Mouse (Mus musculus) olfactory bulb, adult 2 months (tissue): ENCODE measurements at regions not wholly inside any gene's neighbourhood (a gene's known extent, or its start where the extent isn't known, plus 50 kb on each side); places are given as distances from the start of the nearest gene placed in this dataset.

Source experiments
- H3K27ac ChIP-seq: fragments of 200-500 bp; 2 replicates; pipeline ENCODE4 v1.5.1; 2012; ENCODE audit warnings: low read depth, low read length; ENCODE audit not compliant: insufficient read depth
- H3K4me1 ChIP-seq: fragments of 200-500 bp; 2 replicates; pipeline ENCODE4 v1.6.1; 2012; ENCODE audit warnings: low read length; ENCODE audit not compliant: control insufficient read depth, insufficient read depth
- H3K4me3 ChIP-seq: fragments of 200-500 bp; 2 replicates; pipeline ENCODE4 v1.5.1; 2012; ENCODE audit warnings: mild to moderate bottlenecking, low read depth, low read length, moderate library complexity; ENCODE audit not compliant: insufficient read depth
- CTCF ChIP-seq: fragments of 200-500 bp; IDR thresholded peaks from 2 replicates; pipeline ENCODE4 v1.5.1; 2012; ENCODE audit warnings: low read depth, mild to moderate bottlenecking, low read length, moderate library complexity; ENCODE audit not compliant: insufficient read depth
- POLR2A ChIP-seq: fragments of 200-500 bp; IDR thresholded peaks from 2 replicates; pipeline ENCODE4 v1.6.1; 2012; ENCODE audit warnings: mild to moderate bottlenecking, low read depth, low read length, moderate library complexity; ENCODE audit not compliant: insufficient read depth
- WGBS: fragments of 180-500 bp; shearing (Covaris S2); methylation state at CpG from one replicate; pipeline ENCODE4 v1.1.7; 2018; 5-methylcytosine and 5-hydroxymethylcytosine counted together

DNA sequence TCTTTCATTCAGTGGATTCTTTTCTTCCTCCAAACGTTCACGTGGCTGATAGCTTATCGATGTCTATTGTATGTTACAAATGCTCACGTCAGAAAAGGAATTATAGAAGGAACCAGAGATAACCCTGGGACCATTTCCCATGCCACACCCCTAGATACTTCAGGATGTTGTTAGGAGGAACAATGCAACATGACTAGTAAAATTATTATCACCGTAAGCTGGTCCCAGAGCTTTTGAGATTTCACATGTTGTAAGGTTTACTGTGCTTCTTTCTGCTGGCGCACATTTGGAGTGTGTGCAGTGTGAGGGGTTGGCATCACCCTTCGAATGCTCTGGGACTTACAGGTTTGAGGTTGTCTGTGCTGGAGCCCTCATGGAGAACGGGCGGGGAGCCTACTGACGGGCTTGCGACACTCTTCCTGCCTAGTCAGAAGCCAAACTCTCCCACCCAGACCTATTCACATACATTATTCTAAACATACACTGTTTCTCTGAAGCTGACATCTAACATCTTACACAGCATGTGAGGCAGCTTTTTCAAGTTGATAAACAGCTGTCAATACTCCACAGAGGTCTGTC is 118.2 kb upstream of the Ednrb start:
- no peak for TF ChIP-seq CTCF
- no peak for TF ChIP-seq POLR2A
- H3K4me3 ChIP-seq = no peak overlapping the region
- no peak overlapping the region for H3K27ac ChIP-seq
- H3K4me1 ChIP-seq = no peaks in the 10 kb centered on the region
- 87% methylated on average over 11 of the region's 11 CpGs for WGBS

GRCm38 (mm10) chr14:103951899-103952298 is 107.7 kb upstream of the Ednrb start:
- WGBS = 92% methylated on average over 6 of the region's 6 CpGs
- TF ChIP-seq CTCF (no peak), POLR2A (no peak)
- Histone ChIP-seq H3K4me3 (no peak overlapping the region), H3K4me1 (no peaks in the 10 kb centered on the region), H3K27ac (no peak overlapping the region)

GRCm38 (mm10) chr14:103949950-103950349 is 105.7 kb upstream of the Ednrb start:
- no peak overlapping the region for H3K27ac ChIP-seq
- WGBS = 64% methylated on average over 6 of the region's 6 CpGs
- H3K4me1 ChIP-seq = no peaks in the 10 kb centered on the region
- TF ChIP-seq POLR2A = no peak
- TF ChIP-seq CTCF = no peak
- H3K4me3 ChIP-seq = no peak overlapping the region

DNA sequence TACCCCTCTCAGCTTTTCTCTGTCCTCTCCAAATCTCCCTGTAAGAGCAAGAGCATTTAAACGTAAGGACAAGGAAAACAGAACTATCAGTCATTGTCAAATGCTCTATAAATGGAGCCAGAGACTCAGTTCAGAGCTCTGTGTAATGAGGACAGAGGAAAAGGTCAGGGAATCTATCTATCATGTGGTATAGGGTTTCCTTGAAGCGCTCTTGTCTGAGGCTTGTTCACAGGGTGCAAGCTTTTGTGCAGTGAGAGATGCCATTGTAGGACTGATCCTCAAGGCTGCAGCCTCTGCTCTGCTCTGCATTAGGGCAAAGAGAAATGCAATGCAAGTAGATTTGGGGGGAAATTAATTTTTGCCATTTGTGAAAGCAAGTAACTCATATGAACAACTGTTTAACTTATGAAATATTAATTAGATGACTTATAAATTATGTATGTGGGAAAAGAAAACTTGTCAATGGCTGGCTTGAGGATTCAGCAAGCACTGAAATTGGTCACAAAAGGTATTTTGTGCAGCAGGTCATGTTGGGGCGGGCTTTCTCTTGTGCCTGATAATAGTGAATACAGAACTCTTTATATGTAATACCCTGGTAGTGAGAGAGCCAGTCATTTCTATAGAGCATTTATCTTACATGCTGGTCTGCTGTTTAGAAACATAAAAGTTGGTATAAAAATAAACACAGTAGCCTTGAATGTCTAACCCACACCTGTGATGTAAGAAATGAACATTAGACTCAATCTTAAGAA is 104.0 kb upstream of the Ednrb start:
- no peak for TF ChIP-seq CTCF
- TF ChIP-seq POLR2A = no peak
- Histone ChIP-seq H3K4me1 (no peaks in the 10 kb centered on the region), H3K4me3 (no peak overlapping the region), H3K27ac (no peak overlapping the region)
- WGBS = 62% methylated on average over 3 of the region's 3 CpGs

DNA sequence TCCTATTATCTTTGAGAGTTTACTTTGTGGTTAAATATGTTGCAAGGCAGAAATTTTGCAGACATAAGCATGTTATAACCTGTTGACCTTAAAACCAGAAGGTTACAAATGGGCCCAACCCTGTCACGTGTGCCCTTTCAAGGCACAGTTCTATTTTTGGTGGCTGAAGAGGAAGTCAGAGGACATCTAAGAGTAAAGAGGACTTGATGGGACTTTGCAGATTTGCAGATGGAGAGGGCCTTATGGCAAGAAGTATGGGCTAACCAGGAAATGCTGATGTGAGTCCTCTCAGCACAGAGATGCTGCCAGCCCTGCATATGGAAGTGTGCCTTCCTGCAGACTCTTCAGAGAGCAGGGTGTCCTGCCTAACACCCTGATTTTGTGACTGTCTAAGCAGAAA is 101.6 kb upstream of the Ednrb start:
- H3K4me1 ChIP-seq = no peaks in the 10 kb centered on the region
- no peak for TF ChIP-seq POLR2A
- H3K27ac ChIP-seq = no peak overlapping the region
- no peak overlapping the region for H3K4me3 ChIP-seq
- WGBS = 87% methylated on average over 1 of the region's 1 CpGs

DNA sequence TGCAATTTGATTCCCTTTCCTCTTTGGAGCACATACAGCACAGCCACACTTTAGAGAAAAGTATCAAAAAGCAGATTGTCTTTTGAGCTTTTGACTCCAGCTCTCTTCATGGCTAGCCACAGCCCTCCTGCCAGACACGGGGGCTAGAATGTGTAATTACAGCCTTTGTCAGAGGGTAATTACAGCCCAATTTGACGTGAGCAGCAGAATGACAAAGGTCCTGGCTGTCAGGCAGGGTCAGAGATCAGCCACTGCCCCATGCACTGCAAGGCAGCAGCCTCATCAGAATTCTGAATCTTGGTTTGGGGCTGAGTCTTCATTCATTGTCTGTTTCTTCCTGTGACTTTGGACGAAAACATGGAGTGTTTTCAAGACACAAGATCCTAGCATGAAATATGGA is 95.7 kb upstream of the Ednrb start:
- H3K4me3 ChIP-seq = no peak overlapping the region
- TF ChIP-seq CTCF = no peak
- no peak for TF ChIP-seq POLR2A
- H3K27ac ChIP-seq = no peak overlapping the region
- WGBS = 19% methylated on average over 3 of the region's 3 CpGs
- H3K4me1 ChIP-seq = no peaks in the 10 kb centered on the region

DNA sequence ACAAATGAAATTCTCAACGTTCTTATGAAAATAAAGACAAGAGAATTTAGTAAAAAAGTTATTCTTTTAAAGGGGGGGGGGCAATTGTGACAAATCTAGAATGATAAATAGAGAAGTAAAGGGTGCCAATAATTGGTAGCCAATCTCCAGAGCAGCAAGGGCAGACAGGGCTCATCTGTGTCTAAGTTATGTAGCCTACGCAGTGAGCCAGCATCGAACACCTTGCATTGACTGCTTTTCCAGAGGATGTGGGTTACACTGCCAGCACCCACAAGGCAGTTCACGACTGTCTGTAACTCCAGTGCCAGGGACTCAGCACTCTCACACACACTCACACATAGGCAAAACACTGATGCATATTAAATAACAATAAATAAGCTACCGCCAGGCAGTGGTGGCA is 94.7 kb upstream of the Ednrb start:
- WGBS = 84% methylated on average over 5 of the region's 5 CpGs
- no peak for TF ChIP-seq CTCF
- TF ChIP-seq POLR2A = no peak
- no peaks in the 10 kb centered on the region for H3K4me1 ChIP-seq

DNA sequence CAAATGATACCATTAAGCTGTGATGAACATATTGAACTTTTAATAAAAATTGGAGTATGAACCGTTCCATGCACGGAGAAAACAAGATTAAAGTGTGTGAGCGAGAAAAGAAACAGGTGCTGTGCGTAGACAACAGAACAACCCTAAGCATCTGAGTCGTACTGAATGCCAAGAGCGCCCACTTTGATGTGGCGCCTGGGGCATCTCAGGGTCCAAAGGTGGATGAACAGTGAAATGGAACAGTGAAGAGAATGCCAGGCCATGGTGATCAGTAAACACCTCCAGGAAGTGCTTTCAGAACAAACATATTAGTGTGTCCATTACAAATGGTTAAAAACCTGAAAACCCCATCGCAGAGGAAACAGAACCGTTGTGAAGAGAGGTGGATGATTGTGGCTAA is 94.0 kb upstream of the Ednrb start:
- no peak overlapping the region for H3K27ac ChIP-seq
- TF ChIP-seq POLR2A (no peak), CTCF (no peak)
- whole genome bisulfite sequencing = 94% methylated on average over 9 of the region's 9 CpGs
- no peaks in the 10 kb centered on the region for H3K4me1 ChIP-seq
- no peak overlapping the region for H3K4me3 ChIP-seq

More for the DNA sequence above, 94.7 kb upstream of the Ednrb start:
- Histone ChIP-seq H3K27ac (no peak overlapping the region), H3K4me3 (no peak overlapping the region)

GRCm38 (mm10) chr14:103937700-103938099 is 93.5 kb upstream of the Ednrb start:
- TF ChIP-seq POLR2A = no peak
- TF ChIP-seq CTCF = no peak
- WGBS = 88% methylated on average over 6 of the region's 6 CpGs
- Histone ChIP-seq H3K4me1 (no peaks in the 10 kb centered on the region), H3K4me3 (no peak overlapping the region), H3K27ac (no peak overlapping the region)

DNA sequence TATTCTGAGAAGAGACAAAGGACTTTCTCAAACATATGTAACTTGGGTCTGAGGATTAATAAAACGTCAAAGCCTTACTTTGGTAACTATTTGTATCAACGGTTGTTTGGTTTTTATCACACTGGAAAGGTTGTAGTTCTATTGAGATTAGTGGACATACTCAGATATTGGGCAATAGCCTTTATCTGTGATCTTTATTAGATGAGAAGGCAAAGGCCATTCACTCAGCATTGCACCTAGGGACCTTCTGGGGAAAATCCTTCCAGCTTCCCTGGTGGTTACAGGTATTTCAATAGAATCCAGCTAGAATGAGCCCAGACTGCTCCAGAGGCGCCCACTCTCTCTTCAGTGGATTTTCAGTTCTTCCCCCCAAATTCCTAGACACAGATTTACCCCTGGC is 89.6 kb upstream of the Ednrb start:
- no peak for TF ChIP-seq POLR2A
- TF ChIP-seq CTCF = no peak
- H3K4me1 ChIP-seq = no peaks in the 10 kb centered on the region
- H3K4me3 ChIP-seq = no peak overlapping the region
- H3K27ac ChIP-seq = no peak overlapping the region
- 96% methylated on average over 3 of the region's 3 CpGs for WGBS
